Mouse (Mus musculus): ENCODE results near the gene Rtkn.

Gene Rtkn

DNA sequence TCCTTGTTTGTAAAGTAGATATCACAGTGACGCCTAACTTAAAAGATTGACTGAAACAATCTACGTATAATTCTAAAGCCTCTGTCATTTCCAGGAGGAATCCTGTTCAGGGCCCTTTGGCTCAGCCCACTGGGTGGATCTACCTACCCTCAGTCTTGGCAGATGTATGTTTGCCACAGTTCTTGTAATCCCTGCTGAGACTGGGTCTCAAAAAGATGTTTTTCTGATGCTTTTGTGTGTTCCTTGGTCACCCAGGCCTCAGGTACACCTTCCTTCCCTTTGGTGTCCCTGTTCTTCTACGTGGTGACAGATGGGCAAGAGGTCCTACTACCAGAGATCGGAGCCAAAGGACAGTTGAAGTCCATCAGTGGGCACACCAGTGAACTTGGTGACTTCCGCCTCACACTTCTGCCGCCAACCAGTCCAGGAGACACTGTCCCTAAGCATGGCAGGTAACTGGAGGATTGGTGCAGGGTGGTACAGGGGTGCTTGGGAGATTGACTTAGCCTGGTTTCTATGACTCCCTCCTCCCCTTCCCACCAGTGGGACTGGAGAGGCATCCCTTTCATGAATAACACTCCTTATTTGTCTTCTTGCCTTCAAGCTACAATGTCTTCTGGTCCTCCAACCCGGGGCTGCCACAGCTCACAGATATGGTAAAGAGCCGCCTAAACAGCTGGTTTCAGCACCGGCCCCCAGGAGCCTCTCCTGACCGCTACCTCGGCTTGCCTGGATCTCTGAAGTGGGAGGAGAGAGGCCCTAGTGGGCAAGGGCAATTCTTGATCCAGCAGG lies 18.7 kb upstream of the Rtkn start:
- 72% methylated on average over 11 of the region's 11 CpGs for WGBS

DNA sequence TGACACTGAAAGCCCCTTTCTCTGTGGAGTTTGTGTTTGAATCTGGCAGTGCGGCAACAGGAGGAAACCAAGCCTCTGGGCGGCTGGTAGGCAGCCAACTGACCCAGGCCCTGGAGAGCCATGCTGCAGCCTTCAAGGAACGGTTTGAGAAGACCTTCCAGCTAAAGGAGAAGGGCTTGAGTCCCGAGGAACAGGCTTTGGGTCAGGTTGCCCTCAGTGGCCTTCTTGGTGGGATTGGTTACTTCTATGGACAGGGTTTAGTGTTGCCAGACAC lies 18.2 kb upstream of the Rtkn start:
- WGBS: 83% methylated on average over 4 of the region's 4 CpGs

DNA sequence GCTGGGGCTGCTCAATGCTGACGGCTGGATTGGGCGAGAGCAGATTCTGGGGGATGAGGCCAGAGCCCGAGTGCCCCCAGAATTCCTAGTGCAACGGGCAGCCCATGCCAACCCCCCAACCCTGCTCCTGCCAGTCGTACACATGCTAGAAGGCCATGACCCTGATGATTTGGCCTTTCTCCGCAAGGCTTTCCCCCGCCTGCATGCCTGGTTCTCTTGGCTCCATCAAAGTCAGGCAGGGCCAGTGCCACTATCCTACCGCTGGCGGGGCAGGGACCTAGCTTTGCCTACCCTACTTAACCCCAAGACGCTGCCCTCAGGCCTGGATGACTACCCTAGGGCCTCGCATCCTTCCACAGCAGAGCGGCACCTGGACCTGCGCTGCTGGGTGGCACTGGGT lies 17.6 kb upstream of the Rtkn start:
- 92% methylated on average over 13 of the region's 13 CpGs for WGBS

DNA sequence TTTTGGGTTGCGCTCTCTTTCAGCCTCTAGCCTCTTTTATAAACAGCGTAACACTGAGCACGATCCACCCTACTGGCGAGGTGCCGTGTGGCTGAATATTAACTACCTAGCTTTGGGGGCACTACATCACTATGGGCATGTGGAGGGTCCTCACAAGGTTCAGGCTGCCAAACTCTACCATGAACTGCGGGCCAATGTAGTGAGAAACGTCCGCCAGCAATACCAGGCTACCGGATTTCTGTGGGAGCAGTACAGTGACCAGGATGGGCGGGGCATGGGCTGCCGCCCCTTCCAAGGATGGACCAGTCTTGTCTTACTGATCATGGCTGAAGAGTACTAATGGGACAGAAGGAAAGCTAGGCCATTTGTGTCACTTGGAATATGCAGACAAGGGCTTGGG lies 16.9 kb upstream of the Rtkn start:
- 73% methylated on average over 11 of the region's 11 CpGs for WGBS

DNA sequence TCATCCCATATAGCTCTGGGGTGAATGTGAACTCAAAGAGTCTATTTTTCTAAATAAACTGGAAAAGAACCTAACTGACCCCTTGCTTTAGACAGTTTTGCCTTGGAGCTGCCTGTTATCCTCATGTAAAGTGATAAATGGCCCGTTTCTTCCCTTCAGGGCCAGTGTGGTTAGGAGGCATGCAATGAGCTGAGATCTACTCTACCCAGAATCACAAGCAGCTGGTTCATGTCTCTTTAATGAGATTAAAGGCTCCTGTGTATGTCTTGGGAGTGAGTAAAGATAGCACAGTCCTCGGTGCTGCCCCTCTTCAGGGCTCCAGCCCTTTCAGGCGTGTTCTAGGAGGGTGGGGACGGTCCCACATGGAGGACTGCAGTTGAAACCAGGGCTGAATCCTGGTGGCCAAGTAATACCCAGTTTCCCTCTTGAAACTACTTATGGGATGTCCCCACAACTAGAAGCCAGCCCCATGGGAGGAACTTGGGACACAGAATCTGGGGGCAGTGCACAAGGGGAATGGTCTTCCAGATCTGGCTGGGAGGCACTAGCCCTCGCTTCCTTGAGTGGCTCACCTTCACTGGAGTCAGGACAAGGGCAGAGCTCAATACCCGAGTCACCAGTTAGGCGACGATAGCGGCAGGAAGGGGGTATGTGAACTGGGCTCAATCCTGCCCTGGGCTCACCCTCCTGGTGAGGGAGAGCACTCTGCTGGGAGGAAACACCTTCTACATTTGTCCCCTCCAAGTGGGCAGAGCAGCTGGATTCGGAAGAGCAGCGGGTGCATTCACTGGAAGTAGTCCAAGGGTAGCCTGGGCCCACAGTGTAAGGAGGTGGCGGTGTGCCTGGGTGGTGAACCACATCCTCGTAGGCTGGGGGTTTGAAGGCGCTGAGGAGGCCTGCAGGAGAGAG lies 16.2 kb upstream of the Rtkn start:
- WGBS: 69% methylated on average over 14 of the region's 14 CpGs

DNA sequence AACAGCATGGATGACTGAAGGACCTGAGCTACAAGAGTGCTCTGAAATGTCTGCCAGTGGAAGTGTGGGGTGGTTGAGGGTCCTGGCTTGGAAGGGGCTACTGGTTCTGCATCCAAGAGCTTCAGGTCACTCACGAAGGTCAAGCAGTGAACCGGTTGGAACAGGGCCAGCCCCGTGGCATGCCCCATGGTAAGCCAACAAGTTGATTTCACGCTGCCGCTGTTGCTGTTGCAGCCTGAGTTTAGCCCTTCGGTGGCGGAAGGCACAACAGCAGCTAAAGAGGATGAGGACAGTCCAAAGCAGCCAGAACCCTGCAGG lies 15.6 kb upstream of the Rtkn start:
- WGBS: 71% methylated on average over 7 of the region's 7 CpGs

DNA sequence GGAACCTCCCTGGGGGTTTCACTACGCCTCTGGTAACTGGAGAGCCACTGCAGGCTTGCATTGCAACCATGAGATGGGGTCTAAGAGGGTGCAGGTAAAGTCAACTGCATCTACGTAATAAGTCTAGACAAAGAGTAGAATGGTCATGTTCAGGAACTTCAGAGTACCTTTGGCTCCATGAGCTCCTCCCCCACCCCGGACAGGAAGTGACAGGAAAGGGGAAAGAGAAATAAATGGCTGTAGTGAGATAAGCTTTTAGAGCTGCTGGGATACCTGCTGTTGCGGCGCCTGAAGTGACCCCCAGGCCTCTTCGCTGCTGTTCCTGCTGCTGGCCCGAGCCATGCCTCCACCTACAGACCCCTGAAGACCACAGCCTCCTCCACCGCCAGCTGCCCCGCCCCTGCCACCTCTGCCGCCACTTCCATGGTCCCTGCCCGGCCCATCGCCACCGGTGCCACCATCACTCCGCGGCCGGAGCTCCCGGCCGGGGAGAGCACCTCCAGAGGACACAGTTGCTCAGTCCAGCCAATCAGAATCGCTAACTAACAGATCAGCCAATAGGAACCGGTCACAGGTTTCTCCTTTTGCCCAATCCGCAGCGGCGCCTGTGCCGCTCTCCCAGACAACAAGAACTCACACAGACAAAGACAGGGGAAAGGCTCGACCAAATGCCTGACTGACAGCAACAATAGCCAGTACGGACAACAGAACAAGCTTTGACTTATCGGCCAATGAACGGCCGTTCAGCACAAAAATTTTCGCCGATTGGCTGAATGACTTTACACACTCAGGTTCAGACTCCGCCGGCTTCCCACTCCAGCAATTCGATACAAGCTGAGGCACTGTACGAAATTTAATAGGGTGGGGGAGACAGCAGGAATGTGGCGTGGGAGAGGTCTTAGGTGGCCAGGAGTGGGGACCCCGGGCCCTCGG lies 14.1 kb upstream of the Rtkn start, which contains the start of gene Wbp1:
Gene Wbp1 (minus strand): TSS at position 630 of the 933 bp plus-strand sequence.
- WGBS: under 1% methylated on average over 38 of the region's 38 CpGs

DNA sequence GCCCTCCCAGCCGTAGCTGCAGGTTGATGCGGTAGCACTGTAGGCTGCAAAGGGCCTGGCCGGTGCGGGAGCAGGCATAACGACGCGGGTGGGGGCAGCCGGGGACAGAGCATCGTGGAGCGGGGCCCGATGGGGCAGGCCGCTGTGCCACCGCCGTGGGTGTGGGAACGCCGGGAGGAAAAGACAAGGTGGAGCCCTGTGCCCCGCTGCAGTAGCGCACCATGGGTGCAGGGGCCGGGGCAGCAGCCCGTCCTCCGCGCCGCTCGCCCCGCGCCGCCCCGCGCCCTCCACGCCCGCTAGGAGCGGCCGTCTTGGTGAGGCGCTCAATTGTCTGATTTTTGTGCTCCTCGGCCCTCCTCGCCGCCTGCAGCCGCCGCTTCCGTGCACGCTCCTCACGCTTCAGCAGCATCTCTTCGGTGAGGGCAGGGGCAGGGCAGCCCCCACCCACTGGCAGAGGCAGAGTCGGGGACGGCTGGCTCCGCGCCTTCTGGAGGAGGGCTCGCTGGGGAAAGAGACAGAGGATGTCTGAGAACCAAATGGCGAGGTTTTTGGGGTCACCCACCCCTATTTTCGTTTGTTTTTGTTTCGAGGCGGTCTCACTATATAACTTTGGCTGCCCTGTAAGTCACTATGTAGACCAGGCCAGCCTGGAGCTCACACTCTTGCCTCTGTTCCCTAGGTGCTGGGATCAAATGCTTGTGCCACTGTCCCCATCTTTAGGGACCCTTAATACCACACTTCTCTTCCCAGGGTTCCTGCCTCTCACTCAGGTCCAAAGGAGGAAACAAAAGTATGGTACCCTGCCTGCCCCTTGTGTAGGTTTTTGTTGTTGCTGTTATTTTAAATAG lies 13.2 kb upstream of the Rtkn start:
- 2% methylated on average over 52 of the region's 52 CpGs for WGBS

DNA sequence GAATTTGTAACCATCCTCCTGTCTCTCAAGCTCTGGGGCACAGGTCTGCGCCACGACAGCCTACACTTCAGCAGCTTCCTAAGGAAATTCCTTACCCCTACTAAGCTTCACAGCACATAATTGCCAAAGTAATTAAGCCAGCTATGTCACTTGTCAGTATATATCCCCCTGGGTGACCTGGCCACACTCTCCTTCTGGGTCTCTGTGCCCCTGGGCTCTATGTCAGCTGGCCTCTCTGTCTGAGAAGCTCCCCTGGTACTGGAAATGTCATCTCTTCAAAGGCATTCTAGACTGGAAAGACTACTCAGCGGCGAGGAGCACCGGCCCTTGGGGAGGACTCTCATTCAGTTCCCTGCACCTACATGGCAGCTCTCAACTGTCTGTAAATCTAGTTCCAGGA lies 12.3 kb upstream of the Rtkn start:
- 85% methylated on average over 5 of the region's 5 CpGs for WGBS

DNA sequence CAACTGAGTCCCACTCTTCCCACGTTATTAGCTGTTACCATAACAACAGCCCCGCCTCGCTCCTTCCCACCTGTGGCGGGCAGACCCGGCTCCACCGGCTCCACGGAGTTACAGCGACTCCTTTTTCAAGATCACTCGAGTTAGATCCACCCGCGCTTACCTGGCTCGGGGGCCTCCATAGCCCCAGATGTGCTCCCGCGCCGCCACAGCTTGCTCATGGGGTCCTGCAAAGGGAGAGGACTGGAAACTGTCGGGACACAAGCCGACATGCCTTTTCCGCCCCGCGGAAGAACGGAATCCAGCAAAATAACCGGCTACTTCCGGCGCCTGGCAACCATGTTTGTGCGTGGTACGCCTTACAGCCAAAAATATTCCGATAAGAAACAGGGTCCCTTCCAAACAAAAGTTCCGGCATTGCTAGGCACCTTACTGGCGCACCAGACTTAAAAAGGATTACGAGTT lies 10.4 kb upstream of the Rtkn start:
- under 1% methylated on average over 30 of the region's 30 CpGs for WGBS

DNA sequence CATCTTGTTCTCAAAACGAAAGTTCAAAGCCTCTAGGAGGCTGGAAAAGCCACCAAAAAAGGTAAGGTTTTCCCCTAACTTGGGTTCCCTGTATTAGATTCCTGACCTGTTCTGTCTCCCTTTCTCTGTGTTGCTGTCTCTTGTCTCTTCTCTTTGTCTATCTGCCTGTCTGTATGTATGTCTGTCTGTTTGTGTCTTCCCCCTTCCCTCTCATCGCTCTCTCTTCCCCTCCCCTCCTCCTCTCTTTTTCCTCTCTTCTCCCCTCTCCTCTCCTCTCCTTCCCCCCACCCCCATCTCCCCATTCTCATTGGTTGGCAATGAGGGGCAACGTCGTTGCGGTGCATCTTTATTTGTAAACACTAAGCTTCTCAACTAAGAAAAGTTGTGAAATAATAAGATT lies 9.9 kb upstream of the Rtkn start, which contains the start of gene Ino80b:
Gene Ino80b (minus strand): TSS at position 101 of the 400 bp plus-strand sequence.
- WGBS: 13% methylated on average over 5 of the region's 5 CpGs

DNA sequence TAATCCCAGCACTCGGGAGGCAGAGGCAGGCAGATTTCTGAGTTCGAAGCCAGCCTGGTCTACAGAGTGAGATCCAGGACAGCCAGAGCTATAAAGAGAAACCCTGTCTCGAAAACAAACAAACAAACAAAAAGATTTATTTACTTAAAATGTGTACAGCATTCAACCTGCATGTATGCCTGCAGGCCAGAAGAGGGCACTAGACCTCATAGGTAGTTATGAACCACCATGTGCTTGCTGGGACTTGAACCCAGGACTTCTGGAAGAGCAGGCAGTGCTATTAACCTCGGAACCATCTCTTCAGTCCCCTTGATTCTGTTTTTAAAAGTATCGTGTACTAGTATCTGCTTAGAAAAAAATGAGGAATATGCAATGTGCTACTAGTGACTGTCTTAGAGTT lies 7.8 kb upstream of the Rtkn start:
- WGBS: 94% methylated on average over 5 of the region's 5 CpGs

DNA sequence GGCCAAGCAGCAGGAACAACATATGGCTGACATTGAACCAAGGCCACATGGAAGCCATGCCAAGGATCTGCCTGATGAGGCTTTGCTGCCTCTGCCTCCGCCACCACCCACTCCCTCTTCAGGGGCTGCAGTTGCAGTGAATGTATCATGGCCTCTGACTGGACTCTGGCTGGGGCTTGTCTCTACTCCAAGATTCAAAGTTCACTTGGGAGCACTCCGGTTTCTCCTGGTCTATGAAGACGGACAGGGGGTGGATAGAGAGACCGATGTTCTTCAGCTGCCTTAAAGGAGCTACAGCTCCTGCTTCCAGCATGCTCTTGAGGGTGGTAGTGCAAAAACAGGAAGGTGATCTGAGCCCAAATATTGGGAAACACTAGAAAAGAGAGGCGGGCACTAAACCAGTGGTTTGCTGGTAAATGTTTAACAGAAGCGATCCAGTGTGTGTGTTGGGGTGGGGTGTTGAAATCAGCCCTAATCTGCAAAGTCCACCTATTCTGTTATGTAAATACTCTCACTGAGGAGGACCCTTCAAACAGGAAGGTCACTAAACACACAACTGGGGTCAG lies 3.7 kb upstream of the Rtkn start:
- WGBS: 70% methylated on average over 6 of the region's 6 CpGs

DNA sequence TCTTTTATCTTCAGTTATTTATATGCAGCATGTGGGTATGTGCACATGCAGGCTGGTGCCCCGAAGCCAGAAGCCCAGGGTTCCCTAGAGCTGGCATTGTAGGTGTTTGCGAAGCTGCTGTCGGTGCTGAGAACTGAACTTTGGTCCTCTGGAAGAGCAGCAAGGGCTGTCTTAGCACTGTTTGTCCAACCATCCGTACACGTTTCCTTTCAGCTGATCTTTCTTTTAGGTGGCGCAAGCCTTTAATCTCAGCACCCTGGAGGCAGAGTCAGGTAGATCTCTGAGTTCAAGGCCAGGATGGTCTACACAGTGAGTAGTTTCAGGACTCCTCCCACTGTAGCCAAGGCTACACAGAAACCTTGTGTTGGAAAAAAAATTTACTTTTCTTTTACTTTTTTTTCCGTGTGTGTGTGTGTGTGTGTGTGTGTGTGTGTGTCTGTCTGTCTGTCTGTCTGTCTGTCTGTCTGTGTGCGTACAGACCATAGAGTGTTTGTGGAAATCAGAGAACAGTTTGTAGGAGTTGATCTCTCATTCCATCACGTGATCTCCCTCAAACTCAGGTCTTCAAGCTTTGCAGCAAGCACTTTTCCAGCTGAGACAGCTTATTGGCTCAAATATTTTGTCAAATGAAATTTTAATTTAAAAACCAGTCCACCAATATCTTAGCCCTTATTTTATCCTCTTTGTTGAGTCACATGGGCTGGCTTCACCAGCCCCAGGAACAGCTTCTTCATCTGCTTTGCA lies 2.9 kb upstream of the Rtkn start:
- 85% methylated on average over 9 of the region's 9 CpGs for WGBS

DNA sequence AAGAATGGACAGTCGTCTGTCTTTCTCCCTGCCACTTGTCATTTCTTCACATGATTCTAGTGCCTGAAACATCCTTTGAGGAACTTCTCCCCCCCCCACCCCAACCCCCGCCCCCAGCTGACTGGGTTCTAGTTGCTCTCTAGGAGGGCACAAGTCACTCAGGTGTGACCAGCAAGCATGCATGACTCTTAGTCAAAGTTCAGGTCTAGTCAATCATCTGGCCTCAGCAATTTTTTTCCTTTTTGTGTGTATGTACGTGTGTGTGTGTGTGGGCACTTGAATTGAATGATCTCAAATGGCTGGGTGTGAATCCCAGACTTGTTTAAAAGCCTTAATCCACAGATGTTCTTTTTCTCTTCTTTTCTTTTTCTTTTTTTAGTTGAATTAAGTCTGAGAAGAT lies 1.0 kb upstream of the Rtkn start:
- 56% methylated on average over 3 of the region's 3 CpGs for whole genome bisulfite sequencing

DNA sequence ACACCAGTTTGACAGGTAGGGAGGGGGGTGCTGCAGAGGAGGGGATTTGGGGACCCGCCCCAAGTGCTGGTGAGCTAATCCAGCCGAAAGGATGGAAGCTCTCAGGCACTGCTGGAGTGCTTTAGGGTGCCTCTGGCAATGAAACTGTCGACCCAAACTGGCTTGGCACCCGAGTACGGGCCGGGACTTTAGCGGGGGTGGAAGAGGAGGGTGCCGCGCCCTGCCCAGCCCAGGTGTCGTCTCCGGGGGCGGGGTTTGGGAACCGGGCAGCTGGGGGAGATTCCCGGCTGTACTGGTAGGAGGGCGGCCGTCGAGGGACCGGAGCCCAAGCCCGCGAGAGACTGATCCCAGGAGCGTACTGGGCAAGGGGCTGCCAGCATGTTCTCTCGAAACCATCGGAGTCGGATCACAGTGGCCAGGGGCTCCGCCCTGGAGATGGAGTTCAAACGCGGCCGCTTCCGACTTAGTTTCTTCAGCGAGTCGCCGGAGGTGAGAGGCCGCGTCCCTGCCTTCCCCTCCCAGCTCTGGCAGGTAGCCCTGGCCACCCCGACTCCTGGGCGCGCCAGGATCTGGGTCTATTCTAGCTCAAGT lies 403 bp downstream of the Rtkn start:
- WGBS: 18% methylated on average over 37 of the region's 37 CpGs

DNA sequence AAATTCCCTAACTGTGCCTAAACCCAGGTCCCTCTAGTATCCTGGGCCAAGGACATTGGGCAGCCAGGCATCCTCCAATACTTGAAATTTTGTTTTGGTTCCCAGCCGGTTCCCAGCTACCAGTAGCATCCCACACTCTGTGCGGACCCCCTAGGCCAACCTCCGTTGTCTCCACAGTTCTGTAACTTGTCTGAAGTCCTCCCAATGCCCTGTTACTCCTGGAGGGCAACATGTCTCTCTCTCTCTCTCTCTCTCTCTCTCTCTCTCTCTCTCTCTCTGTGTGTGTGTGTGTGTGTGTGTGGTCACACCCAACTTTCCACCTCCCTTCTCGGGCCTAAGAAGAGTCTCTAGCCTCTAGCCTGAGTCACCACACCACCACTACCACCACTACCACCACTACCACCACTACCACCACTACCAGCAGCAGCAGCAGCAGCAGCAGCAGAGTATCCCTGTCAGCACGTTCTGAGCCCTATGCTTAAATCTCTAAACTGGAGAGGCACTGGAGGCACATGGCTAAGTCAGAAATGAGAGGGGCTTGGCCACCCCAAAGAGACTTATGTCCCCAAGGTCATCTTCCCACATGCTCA lies 1.1 kb downstream of the Rtkn start:
- WGBS: 44% methylated on average over 5 of the region's 5 CpGs

DNA sequence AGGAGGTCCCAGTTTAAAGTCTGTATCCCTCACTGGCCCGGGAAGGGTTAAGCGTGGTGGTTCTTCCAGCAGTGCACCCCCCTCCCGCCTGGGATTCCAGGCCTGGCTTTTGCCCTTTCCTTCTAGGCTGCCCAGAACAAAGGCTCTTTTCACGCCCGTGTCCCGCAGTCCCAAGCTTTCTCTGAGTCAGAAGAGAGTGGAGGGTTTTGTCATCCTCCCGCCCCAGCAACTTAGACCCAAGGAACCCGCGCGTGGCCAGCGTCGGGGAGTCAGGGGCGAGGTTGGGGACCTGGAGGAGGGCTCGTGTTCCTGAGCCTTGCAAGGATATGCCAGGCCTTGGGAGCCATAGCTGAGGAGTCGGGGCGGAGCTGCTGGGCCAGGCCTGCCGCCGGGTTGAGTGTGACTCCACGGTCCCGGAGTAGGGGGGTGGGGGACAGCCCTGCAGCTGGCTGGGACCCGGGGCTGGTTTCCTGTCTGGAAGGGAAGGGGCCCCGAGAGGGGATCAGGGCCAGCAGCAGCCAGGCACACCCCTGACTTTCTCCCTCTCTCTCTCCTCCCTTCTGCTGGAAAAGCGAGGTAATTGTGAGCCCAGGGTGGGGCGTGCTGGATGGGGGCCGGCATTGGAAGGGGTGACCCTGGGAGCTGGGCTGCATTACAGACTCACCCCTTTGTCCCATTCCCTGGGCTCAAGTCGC lies 1.8 kb downstream of the Rtkn start:
- WGBS: 11% methylated on average over 24 of the region's 26 CpGs

DNA sequence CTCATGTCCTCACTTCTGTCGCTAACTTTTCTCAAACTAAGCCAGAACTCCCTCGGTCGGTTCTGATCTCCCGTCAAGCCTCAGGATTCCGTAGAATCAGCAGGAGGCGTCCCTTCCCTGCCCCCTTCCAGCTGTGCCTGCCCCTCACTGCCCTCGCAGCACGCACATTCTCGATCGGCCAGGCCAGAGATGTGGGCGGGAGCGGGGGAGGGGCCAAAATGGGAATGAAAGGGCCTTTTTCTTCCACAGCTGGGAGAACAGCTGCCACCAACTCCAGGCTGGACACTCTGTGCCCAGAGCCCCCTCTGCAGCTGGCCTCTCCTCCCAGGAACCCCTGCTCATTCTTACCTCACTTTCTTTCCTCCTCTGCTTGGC lies 2.3 kb downstream of the Rtkn start:
- 3% methylated on average over 12 of the region's 12 CpGs for WGBS
